In the genomic region with DNA sequence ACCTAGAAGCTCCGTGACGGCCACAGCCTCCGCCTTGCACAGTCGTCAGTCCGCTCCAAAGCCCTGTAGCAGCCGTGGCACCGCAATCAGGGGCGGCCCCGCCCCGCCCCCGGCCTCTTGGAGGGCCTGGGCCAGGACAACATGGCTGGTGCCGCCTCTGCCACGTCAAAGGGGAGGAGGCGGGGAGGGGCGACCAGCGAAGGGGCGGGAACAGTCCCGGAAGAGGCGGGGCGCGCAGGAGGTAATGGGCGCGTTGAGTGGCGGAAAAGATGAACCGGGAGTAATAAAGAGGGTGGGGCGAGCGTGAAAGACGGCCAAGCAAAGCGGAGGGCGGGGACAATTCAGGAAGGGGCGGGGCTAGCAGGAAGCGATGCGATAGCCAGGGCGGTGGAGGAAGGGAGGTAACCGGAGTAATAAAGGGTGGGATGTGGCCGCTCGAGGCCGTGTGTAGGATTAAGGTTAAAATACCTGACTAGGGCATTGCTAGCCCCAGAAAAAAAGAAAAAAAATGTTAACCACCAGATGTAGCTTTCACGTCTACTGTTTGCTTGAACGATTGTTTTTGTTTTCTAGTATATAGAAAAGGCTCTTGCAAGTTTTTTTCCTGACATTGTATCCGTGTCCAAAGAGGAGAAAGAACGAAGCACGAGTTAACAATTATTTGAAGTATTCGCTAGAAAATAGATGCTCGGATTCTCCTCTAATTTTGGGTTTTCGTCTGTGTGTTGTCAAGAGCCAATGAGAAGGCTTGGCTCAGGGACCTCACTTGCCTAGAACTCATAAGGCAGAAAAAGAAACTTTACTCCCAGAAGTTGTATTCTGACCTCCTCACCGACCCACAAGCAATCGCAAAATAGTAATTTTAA, we compare ENCODE assay signal across 8 mouse cellular contexts. TPM values are rescaled to one million over a fixed set of nuclear protein-coding genes. Genes with fewer than 3 reads are reported as not detected.
DNase-seq lines count a peak whose midpoint lies in the region; ATAC-seq lines count a peak whose summit lies in the region.

A gene (minus strand): TSS at position 174 of the 866 bp plus-strand sequence.

- peak within 1 kb of the TSS; percentile 91 for H3K27ac ChIP-seq in hindbrain, embryonic 16.5 days (ENCODE audit: low read depth, low read length)
- peak within 1 kb of the TSS; percentile 60 for H3K27ac ChIP-seq in macrophage

- H3K9me3 ChIP-seq in hindbrain, embryonic 16.5 days (ENCODE audit: control insufficient read depth, low read length), result no peaks in the 10 kb centered on the region

- H3K4me2 ChIP-seq in hindbrain, embryonic 16.5 days (ENCODE audit: low read length), result peak within 1 kb of the TSS; percentile 84

- WGBS in hindbrain, embryonic 16.5 days, result under 1% methylated on average over 48 of the region's 48 CpGs
- under 1% methylated on average over 48 of the region's 48 CpGs for WGBS in macrophage (ENCODE audit: missing documents)

- no peaks in the 10 kb centered on the region for H3K27me3 ChIP-seq in hindbrain, embryonic 16.5 days (replicated peaks; ENCODE audit: control insufficient read depth, insufficient read depth, low read length)

- peaks cover 25% of the 10 kb centered on the region for H3K4me1 ChIP-seq in hindbrain, embryonic 16.5 days (ENCODE audit: control insufficient read depth, insufficient read depth, low read depth, low read length)

- no peaks in the 10 kb centered on the region for H3K36me3 ChIP-seq in hindbrain, embryonic 16.5 days (ENCODE audit: control insufficient read depth, insufficient read depth, low read length)
- peaks cover 3% of the 10 kb centered on the region; the same call in 1 of the 2 replicates for H3K36me3 ChIP-seq in macrophage (ENCODE audit: inconsistent target)

- H3K4me3 ChIP-seq in hindbrain, embryonic 16.5 days (ENCODE audit: low read length), result peak within 1 kb of the TSS; percentile 89
- peak within 1 kb of the TSS; percentile 87 for H3K4me3 ChIP-seq in macrophage (ENCODE audit: inconsistent target)

- peak; percentile 97 for ATAC-seq in hindbrain, embryonic 16.5 days

- peaks cover 36% of the 10 kb centered on the region for H3K79me2 ChIP-seq in macrophage (ENCODE audit: inconsistent target)

- H3K9ac ChIP-seq in hindbrain, embryonic 16.5 days (ENCODE audit: low read depth, low read length), result peak within 1 kb of the TSS; percentile 92

- DNase-seq in T-cell, adult 2 months (ENCODE audit: low spot score), result peak; percentile 99
- DNase-seq in cerebellum, postnatal 36 days, result peak; percentile 97 to 98
- DNase-seq in gastrocnemius, adult 18-20 months (ENCODE audit: low spot score), result peak; percentile 99
- DNase-seq in left cerebral cortex, adult 18-20 months (ENCODE audit: low spot score in 2 of 2), result peak; percentile 95 to 97
- DNase-seq in right cerebral cortex, adult 18-20 months, result peak; percentile 98
- peak; percentile 94 for DNase-seq in urinary bladder, postnatal 10 days (ENCODE audit: low spot score)

RNA-seq across cellular contexts. Expression of the gene that starts here (rescaled TPM):
- 10 to 100 TPM; 60.1 to 60.9 TPM for total RNA-seq in gastrocnemius, adult 18-20 months (2021)
- 106 and 108 TPM in 2 replicates for polyA plus RNA-seq in hindbrain, embryonic 16.5 days (2015; fragmentation: Nextera tagmentation; extraction: Ambion mirVana)
- 100 to 1,000 TPM; 102 to 108 TPM for total RNA-seq in left cerebral cortex, adult 18-20 months (2021)
- 10 to 100 TPM in 20 of 26 experiments, 1 to 10 TPM in 6; 3.6 to 32.2 (median 19.1) TPM for total RNA-seq in macrophage (2018; cell fraction: chromatin; rRNA removed)
- total RNA-seq in macrophage (2018; cell fraction: cytosol; rRNA removed), result 10 to 100 TPM; 10.8 to 17.5 (median 14.0) TPM
- total RNA-seq in macrophage (2018; cell fraction: nucleus; rRNA removed), result 10 to 100 TPM in 20 of 26 experiments, 1 to 10 TPM in 6; 5.0 to 28.5 (median 14.6) TPM
- polyA plus RNA-seq in macrophage (2018), result 12.6 to 14.3 TPM (median 12.7 TPM) in 3 replicates

Comparison
In these comparisons a context has a peak if more than half of its experiments do, and no peak if none do; other contexts are left out.
1. Peak in every context shown above with its lines: DNase-seq, ATAC-seq, H3K4me3 ChIP-seq and H3K27ac ChIP-seq.